Mouse (Mus musculus) right cerebral cortex, postnatal 4 days (tissue): ENCODE data around the gene Txk.

Experiments used
- DNase-seq: peaks from one replicate; pipeline ENCODE4 v3.0.0-alpha.2; 2022

The Txk gene

GRCm38 (mm10) chr5:72681451-72681850 is 71.1 kb downstream of the Txk start:
- no peak for DNase-seq

GRCm38 (mm10) chr5:72674994-72675542 is 77.5 kb downstream of the Txk start:
- no peak for DNase-seq

- peak; percentile 13 for DNase-seq
These were observed 81.4 kb downstream of the Txk start for GRCm38 (mm10) chr5:72671017-72671699.

- DNase-seq: no peak
These were observed 84.2 kb downstream of the Txk start for GRCm38 (mm10) chr5:72668351-72668750.

GRCm38 (mm10) chr5:72666428-72666827 is 86.1 kb downstream of the Txk start:
- no peak for DNase-seq

GRCm38 (mm10) chr5:72665281-72665680 is 87.3 kb downstream of the Txk start:
- peak; percentile 56 for DNase-seq

- no peak for DNase-seq
These were observed 87.7 kb downstream of the Txk start for GRCm38 (mm10) chr5:72664854-72665253.

GRCm38 (mm10) chr5:72664126-72664525 is 88.5 kb downstream of the Txk start:
- no peak for DNase-seq

- DNase-seq: no peak
These were observed 91.4 kb downstream of the Txk start for GRCm38 (mm10) chr5:72661051-72661781.

GRCm38 (mm10) chr5:72658375-72658774 is 94.2 kb downstream of the Txk start:
- no peak for DNase-seq

GRCm38 (mm10) chr5:72656270-72656791 is 96.2 kb downstream of the Txk start:
- no peak for DNase-seq

- no peak for DNase-seq
These were observed 99.4 kb downstream of the Txk start for GRCm38 (mm10) chr5:72653068-72653674.

GRCm38 (mm10) chr5:72648987-72649735 is 103.4 kb downstream of the Txk start:
- DNase-seq: no peak

GRCm38 (mm10) chr5:72647958-72648595 is 104.5 kb downstream of the Txk start:
- no peak for DNase-seq

- DNase-seq: peak; percentile 29
These were observed 105.1 kb downstream of the Txk start, which contains the start of gene Nipal1 for GRCm38 (mm10) chr5:72647418-72647907. Gene Nipal1, plus strand, starts transcription at chr5:72647795.

- no peak for DNase-seq
These were observed 105.6 kb downstream of the Txk start for GRCm38 (mm10) chr5:72646996-72647395.

GRCm38 (mm10) chr5:72646131-72646530 is 106.4 kb downstream of the Txk start:
- DNase-seq: no peak
